Mouse (Mus musculus): ENCODE measurements around the gene Angptl8. TPM values are rescaled to one million over a fixed set of nuclear protein-coding genes. Genes with fewer than 3 reads are reported as not detected.
"Not testable (repeated sequence)": the region's sequence is repeated elsewhere in the genome, so short reads cannot be mapped to it uniquely, and the experiment has no call there.

The Angptl8 gene
- not detected in 2 replicates for total RNA-seq (2014; rRNA removed)
- polyA plus RNA-seq (2015; fragmentation: Nextera tagmentation; extraction: Ambion mirVana) = 0.20 and 0.48 TPM in 2 replicates

- DNase-seq (ENCODE audit: low spot score) = no peak
- no peaks in the 10 kb centered on the region for H3K27me3 ChIP-seq (ENCODE audit: insufficient read depth, low read length)
- no peak for TF ChIP-seq CTCF (IDR thresholded peaks at IDR 0.05)
- 86% methylated on average over 15 of the region's 15 CpGs for WGBS
- ATAC-seq (ENCODE audit: low FRiP score) = no peak
- no peak within 1 kb of the TSS for H3K9ac ChIP-seq (replicated peaks; ENCODE audit: low read length, poor library complexity, severe bottlenecking)
- H3K4me3 ChIP-seq (ENCODE audit: low read depth, low read length) = no peak within 1 kb of the TSS
- no peak within 1 kb of the TSS for H3K27ac ChIP-seq (ENCODE audit: low read depth, low read length)
- no peaks in the 10 kb centered on the region for H3K9me3 ChIP-seq (ENCODE audit: low read length)
- no peaks in the 10 kb centered on the region for H3K4me1 ChIP-seq (ENCODE audit: insufficient read depth, low read length)
- no peaks in the 10 kb centered on the region for H3K36me3 ChIP-seq (ENCODE audit: insufficient read depth, low read length)
- H3K4me2 ChIP-seq (ENCODE audit: low read depth, low read length, poor library complexity, severe bottlenecking) = no peak within 1 kb of the TSS
Measured at GRCm38 (mm10) chr9:21835258-21835912, at the start of gene Angptl8. Gene Angptl8, plus strand, starts transcription at chr9:21835510.

- not testable (repeated sequence) for H3K27ac ChIP-seq (ENCODE audit: low read depth, low read length); H3K9ac ChIP-seq (replicated peaks; ENCODE audit: low read length, poor library complexity, severe bottlenecking); H3K36me3 ChIP-seq (ENCODE audit: insufficient read depth, low read length); H3K4me1 ChIP-seq (ENCODE audit: insufficient read depth, low read length); DNase-seq (ENCODE audit: low spot score); H3K4me2 ChIP-seq (ENCODE audit: low read depth, low read length, poor library complexity, severe bottlenecking); H3K4me3 ChIP-seq (ENCODE audit: low read depth, low read length); H3K9me3 ChIP-seq (ENCODE audit: low read length); H3K27me3 ChIP-seq (ENCODE audit: insufficient read depth, low read length); ATAC-seq (ENCODE audit: low FRiP score)
- 90% methylated on average over 1 of the region's 2 CpGs for WGBS
Measured at GRCm38 (mm10) chr9:21786309-21786708, 49.0 kb upstream of the Angptl8 start.

GRCm38 (mm10) chr9:21786906-21787305, 48.4 kb upstream of the Angptl8 start:
- WGBS = 2% methylated on average over 6 of the region's 6 CpGs
- H3K9me3 ChIP-seq (ENCODE audit: low read length) = no peaks in the 10 kb centered on the region
- no peak for ATAC-seq (ENCODE audit: low FRiP score)
- peak; percentile 44 for DNase-seq (ENCODE audit: low spot score)
- TF ChIP-seq CTCF (IDR thresholded peaks at IDR 0.05) = peak; percentile 69
- H3K4me3 ChIP-seq (ENCODE audit: low read depth, low read length) = no peak overlapping the region
- no peaks in the 10 kb centered on the region for H3K36me3 ChIP-seq (ENCODE audit: insufficient read depth, low read length)
- no peak overlapping the region for H3K9ac ChIP-seq (replicated peaks; ENCODE audit: low read length, poor library complexity, severe bottlenecking)
- H3K4me1 ChIP-seq (ENCODE audit: insufficient read depth, low read length) = no peaks in the 10 kb centered on the region
- H3K27ac ChIP-seq (ENCODE audit: low read depth, low read length) = no peak overlapping the region
- H3K27me3 ChIP-seq (ENCODE audit: insufficient read depth, low read length) = no peaks in the 10 kb centered on the region
- no peak overlapping the region for H3K4me2 ChIP-seq (ENCODE audit: low read depth, low read length, poor library complexity, severe bottlenecking)

- Histone ChIP-seq H3K4me2 (ENCODE audit: low read depth, low read length, poor library complexity, severe bottlenecking) (no peak overlapping the region), H3K9ac (replicated peaks; ENCODE audit: low read length, poor library complexity, severe bottlenecking) (no peak overlapping the region), H3K4me1 (ENCODE audit: insufficient read depth, low read length) (no peaks in the 10 kb centered on the region), H3K27me3 (ENCODE audit: insufficient read depth, low read length) (no peaks in the 10 kb centered on the region), H3K27ac (ENCODE audit: low read depth, low read length) (no peak overlapping the region), H3K36me3 (ENCODE audit: insufficient read depth, low read length) (no peaks in the 10 kb centered on the region), H3K4me3 (ENCODE audit: low read depth, low read length) (no peak overlapping the region), H3K9me3 (ENCODE audit: low read length) (no peaks in the 10 kb centered on the region)
- DNase-seq (ENCODE audit: low spot score) (no peak), ATAC-seq (ENCODE audit: low FRiP score) (no peak)
- no peak for TF ChIP-seq CTCF (IDR thresholded peaks at IDR 0.05)
- 82% methylated on average over 5 of the region's 5 CpGs for WGBS
Measured at GRCm38 (mm10) chr9:21787654-21788053, 47.7 kb upstream of the Angptl8 start.

- 67% methylated on average over 9 of the region's 9 CpGs for WGBS
- Histone ChIP-seq H3K27me3 (ENCODE audit: insufficient read depth, low read length) (no peaks in the 10 kb centered on the region), H3K4me3 (ENCODE audit: low read depth, low read length) (no peak overlapping the region), H3K9me3 (ENCODE audit: low read length) (no peaks in the 10 kb centered on the region), H3K9ac (replicated peaks; ENCODE audit: low read length, poor library complexity, severe bottlenecking) (no peak overlapping the region), H3K4me1 (ENCODE audit: insufficient read depth, low read length) (no peaks in the 10 kb centered on the region), H3K36me3 (ENCODE audit: insufficient read depth, low read length) (no peaks in the 10 kb centered on the region), H3K27ac (ENCODE audit: low read depth, low read length) (no peak overlapping the region), H3K4me2 (ENCODE audit: low read depth, low read length, poor library complexity, severe bottlenecking) (no peak overlapping the region)
- no peak for DNase-seq (ENCODE audit: low spot score)
- no peak for ATAC-seq (ENCODE audit: low FRiP score)
- no peak for TF ChIP-seq CTCF (IDR thresholded peaks at IDR 0.05)
Measured at GRCm38 (mm10) chr9:21788234-21788633, 47.1 kb upstream of the Angptl8 start.

GRCm38 (mm10) chr9:21791861-21792260, 43.4 kb upstream of the Angptl8 start:
- Histone ChIP-seq H3K27me3 (ENCODE audit: insufficient read depth, low read length) (no peaks in the 10 kb centered on the region), H3K27ac (ENCODE audit: low read depth, low read length) (no peak overlapping the region), H3K36me3 (ENCODE audit: insufficient read depth, low read length) (no peaks in the 10 kb centered on the region; the same call in 1 of the 2 replicates), H3K9ac (replicated peaks; ENCODE audit: low read length, poor library complexity, severe bottlenecking) (no peak overlapping the region), H3K9me3 (ENCODE audit: low read length) (no peaks in the 10 kb centered on the region), H3K4me3 (ENCODE audit: low read depth, low read length) (no peak overlapping the region), H3K4me2 (ENCODE audit: low read depth, low read length, poor library complexity, severe bottlenecking) (no peak overlapping the region), H3K4me1 (ENCODE audit: insufficient read depth, low read length) (no peaks in the 10 kb centered on the region)
- DNase-seq (ENCODE audit: low spot score) (no peak), ATAC-seq (ENCODE audit: low FRiP score) (no peak)
- TF ChIP-seq CTCF (IDR thresholded peaks at IDR 0.05) = no peak
- 78% methylated on average over 8 of the region's 8 CpGs for WGBS

Measured in midbrain, postnatal 0 days (tissue).